Comparison of ENCODE assay signal across 21 mouse cellular contexts in the genomic region with DNA sequence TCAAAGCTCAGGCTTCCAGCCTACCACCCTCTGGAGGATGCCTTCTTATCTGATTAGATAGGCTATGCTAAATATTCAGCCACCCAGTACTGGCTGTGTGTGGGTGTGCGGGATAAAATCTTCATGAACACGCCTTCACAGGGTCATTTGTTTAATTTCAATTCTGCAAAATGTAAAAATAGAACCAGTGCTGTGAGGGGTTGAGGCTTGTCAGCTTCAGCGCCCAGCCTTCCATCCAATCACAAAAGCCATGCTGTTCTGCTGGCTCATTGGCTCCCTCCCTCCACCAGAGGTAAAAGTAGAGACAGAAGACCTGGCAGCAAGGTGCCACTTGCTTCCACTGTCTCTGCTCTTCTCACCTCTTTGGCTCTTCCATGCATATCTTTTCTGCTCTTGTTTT. TPM values are rescaled to one million over a fixed set of nuclear protein-coding genes. Genes with fewer than 3 reads are reported as not detected.
DNase-seq lines count a peak whose midpoint lies in the region; ATAC-seq lines count a peak whose summit lies in the region.
"Had no signal": no experiment of that assay in that cellular context is flagged by ENCODE, and none has a peak within 500 bp of the region (broad histone marks: within the 10 kb centered on the region; RNA-seq: fewer than 3 reads in every experiment).

No protein-coding gene starts in this region.

- no peaks in the 10 kb centered on the region for H3K9me3 ChIP-seq in heart, embryonic 13.5 days
- no peaks in the 10 kb centered on the region for H3K9me3 ChIP-seq in heart, embryonic 12.5 days (replicated peaks)
- H3K9me3 ChIP-seq: embryonic facial prominence, embryonic 15.5 days; hindbrain, embryonic 13.5 days; limb, embryonic 10.5 days; midbrain, embryonic 12.5 days had no signal

- DNase-seq in A20 (ENCODE audit: low read depth, low spot score) (peak; percentile 21), MN1 (ENCODE audit: low spot score) (peak; percentile 23)
- no peak for DNase-seq in kidney, postnatal 4 days
- DNase-seq in adrenal gland, adult 18-20 months (ENCODE audit: low spot score in 2 of 2): no peak
- DNase-seq in gastrocnemius, adult 18-20 months (ENCODE audit: low spot score): no peak
- DNase-seq: adrenal gland, adult 8-10 months; cerebellum, adult 8-10 months; heart, adult 18-20 months; kidney, adult 11 months; layer of hippocampus, adult 9-11 months; right cerebral cortex, postnatal 14 days; thymus, postnatal 25 days had no signal

- no peak overlapping the region for H3K4me3 ChIP-seq in heart, embryonic 13.5 days
- no peak overlapping the region for H3K4me3 ChIP-seq in heart, embryonic 12.5 days
- H3K4me3 ChIP-seq: embryonic facial prominence, embryonic 15.5 days; hindbrain, embryonic 13.5 days; left cerebral cortex, adult 2 months; limb, embryonic 10.5 days; midbrain, embryonic 12.5 days had no signal

- no peak overlapping the region for H3K27ac ChIP-seq in heart, embryonic 13.5 days (replicated peaks)
- H3K27ac ChIP-seq in heart, embryonic 12.5 days (ENCODE audit: poor library complexity, severe bottlenecking): no peak overlapping the region
- H3K27ac ChIP-seq: embryonic facial prominence, embryonic 15.5 days; hindbrain, embryonic 13.5 days; left cerebral cortex, adult 2 months; limb, embryonic 10.5 days; midbrain, embryonic 12.5 days had no signal

- H3K27me3 ChIP-seq in heart, embryonic 13.5 days (replicated peaks): peaks cover 32% of the 10 kb centered on the region
- H3K27me3 ChIP-seq in heart, embryonic 12.5 days (replicated peaks): peaks cover 12% of the 10 kb centered on the region

- 28% methylated on average over 3 of the region's 3 CpGs for WGBS in heart, embryonic 13.5 days
- 24% methylated on average over 3 of the region's 3 CpGs for WGBS in heart, embryonic 12.5 days

- peaks cover 23% of the 10 kb centered on the region for H3K4me1 ChIP-seq in heart, embryonic 13.5 days
- peaks cover 19% of the 10 kb centered on the region for H3K4me1 ChIP-seq in heart, embryonic 12.5 days (replicated peaks)

- H3K36me3 ChIP-seq in heart, embryonic 13.5 days: no peaks in the 10 kb centered on the region
- H3K36me3 ChIP-seq in heart, embryonic 12.5 days: no peaks in the 10 kb centered on the region
- H3K36me3 ChIP-seq: embryonic facial prominence, embryonic 15.5 days; hindbrain, embryonic 13.5 days; limb, embryonic 10.5 days; midbrain, embryonic 12.5 days had no signal

- no peak overlapping the region for H3K9ac ChIP-seq in heart, embryonic 13.5 days
- no peak overlapping the region for H3K9ac ChIP-seq in heart, embryonic 12.5 days
- H3K9ac ChIP-seq: embryonic facial prominence, embryonic 15.5 days; hindbrain, embryonic 13.5 days; midbrain, embryonic 12.5 days had no signal

- ATAC-seq in heart, embryonic 13.5 days (ENCODE audit: extremely low read depth, insufficient number of reproducible peaks, low FRiP score, low TSS enrichment): no peak
- no peak for ATAC-seq in heart, embryonic 12.5 days (ENCODE audit: insufficient number of reproducible peaks, low FRiP score)
- ATAC-seq in megakaryocyte, adult 5-6 weeks (ENCODE audit: poor library complexity, severe bottlenecking): peak; percentile 57
- ATAC-seq: forebrain, embryonic 14.5 days had no signal

- H3K4me2 ChIP-seq in heart, embryonic 13.5 days: peak overlapping the region; percentile 6; the same call in 1 of the 2 replicates
- no peak overlapping the region; the same call in 1 of the 2 replicates for H3K4me2 ChIP-seq in heart, embryonic 12.5 days
- H3K4me2 ChIP-seq: embryonic facial prominence, embryonic 15.5 days; hindbrain, embryonic 13.5 days; midbrain, embryonic 12.5 days had no signal

RNA-seq across cellular contexts. Expression of a gene that starts 4.3 kb away (rescaled TPM):
- polyA plus RNA-seq in heart, embryonic 13.5 days (2015; fragmentation: Nextera tagmentation; extraction: Ambion mirVana): 5.8 and 6.8 TPM in 2 replicates
- 7.9 and 10.5 TPM in 2 replicates for polyA plus RNA-seq in heart, embryonic 12.5 days (2016; fragmentation: Nextera tagmentation; extraction: Ambion mirVana)
- 21.4 and 23.0 TPM in 2 replicates for total RNA-seq in megakaryocyte, adult 5-6 weeks (2015)
- 12.9 and 20.1 TPM in 2 replicates for total RNA-seq in megakaryocyte, adult 5-6 weeks (2017)
- 1,000 to 10,000 TPM in 1 of 2 experiments, 100 to 1,000 TPM in 1; 440 to 1,090 TPM for total RNA-seq in adrenal gland, adult 18-20 months (2021)
- total RNA-seq in gastrocnemius, adult 18-20 months (2021): 1 to 10 TPM; 7.5 to 7.9 TPM

Comparison
In these comparisons a context has a peak if more than half of its experiments do, and no peak if none do; other contexts are left out.
1. DNase-seq: peak in A20 (single experiment) and MN1 (single experiment); none in kidney, postnatal 4 days (0 of 2), adrenal gland, adult 18-20 months (0 of 2) and gastrocnemius, adult 18-20 months (single experiment).
2. RNA of a gene that starts 4.3 kb away (total RNA-seq): 440 to 1,090 TPM in adrenal gland, adult 18-20 months; 12.9 to 23.0 TPM in megakaryocyte, adult 5-6 weeks and 7.5 to 7.9 TPM in gastrocnemius, adult 18-20 months; every median in the first group is over 10 times any median in the second.